Mouse (Mus musculus): Measurements from ENCODE around the gene Dusp9. TPM values are rescaled to one million over a fixed set of nuclear protein-coding genes. Genes with fewer than 3 reads are reported as not detected.
A peak's percentile ranks its signal among the peaks of the same experiment; 100 is the strongest.

Dusp9 gene
- polyA plus RNA-seq, 1 experiment from 2014 or later, result 30.7 TPM

GRCm38 (mm10) chrX:73658391-73658790, 19.2 kb downstream of the Dusp9 start:
- Histone ChIP-seq H3K4me1 (replicated peaks; ENCODE audit: control insufficient read depth, insufficient read depth, low read length) (no peaks in the 10 kb centered on the region), H3K36me3 (ENCODE audit: control insufficient read depth, insufficient read depth, low read length) (no peaks in the 10 kb centered on the region), H3K27ac (ENCODE audit: low read depth, low read length) (no peak overlapping the region), H3K4me2 (no peak overlapping the region), H3K9me3 (ENCODE audit: control insufficient read depth, low read length) (no peaks in the 10 kb centered on the region), H3K4me3 (ENCODE audit: low read depth, low read length) (no peak overlapping the region), H3K27me3 (replicated peaks; ENCODE audit: control insufficient read depth, insufficient read depth, low read length) (peaks cover 7% of the 10 kb centered on the region), H3K9ac (ENCODE audit: low read depth, low read length) (no peak overlapping the region)
- ATAC-seq (replicated peaks; ENCODE audit: low FRiP score) (no peak), DNase-seq (ENCODE audit: low spot score) (no peak)
- WGBS, result 29% methylated on average over 7 of the region's 7 CpGs

GRCm38 (mm10) chrX:73658936-73659574, 19.8 kb downstream of the Dusp9 start:
- Histone ChIP-seq H3K9me3 (ENCODE audit: control insufficient read depth, low read length) (no peaks in the 10 kb centered on the region), H3K27me3 (replicated peaks; ENCODE audit: control insufficient read depth, insufficient read depth, low read length) (peaks cover 7% of the 10 kb centered on the region), H3K9ac (ENCODE audit: low read depth, low read length) (no peak overlapping the region), H3K4me3 (ENCODE audit: low read depth, low read length) (no peak overlapping the region; the same call in 1 of the 2 replicates), H3K4me1 (replicated peaks; ENCODE audit: control insufficient read depth, insufficient read depth, low read length) (no peaks in the 10 kb centered on the region), H3K27ac (ENCODE audit: low read depth, low read length) (no peak overlapping the region), H3K36me3 (ENCODE audit: control insufficient read depth, insufficient read depth, low read length) (no peaks in the 10 kb centered on the region), H3K4me2 (peak overlapping the region; percentile 71; the same call in 1 of the 2 replicates)
- ATAC-seq (replicated peaks; ENCODE audit: low FRiP score), result no peak
- DNase-seq (ENCODE audit: low spot score), result no peak
- WGBS, result 59% methylated on average over 13 of the region's 13 CpGs

- Histone ChIP-seq H3K4me3 (ENCODE audit: low read depth, low read length) (peak within 1 kb of the TSS; percentile 45), H3K4me1 (replicated peaks; ENCODE audit: control insufficient read depth, insufficient read depth, low read length) (no peaks in the 10 kb centered on the region), H3K36me3 (ENCODE audit: control insufficient read depth, insufficient read depth, low read length) (no peaks in the 10 kb centered on the region), H3K9me3 (ENCODE audit: control insufficient read depth, low read length) (no peaks in the 10 kb centered on the region), H3K27ac (ENCODE audit: low read depth, low read length) (no peak within 1 kb of the TSS), H3K9ac (ENCODE audit: low read depth, low read length) (peak within 1 kb of the TSS; percentile 25; the same call in 1 of the 2 replicates), H3K4me2 (peak within 1 kb of the TSS; percentile 71), H3K27me3 (replicated peaks; ENCODE audit: control insufficient read depth, insufficient read depth, low read length) (peaks cover 7% of the 10 kb centered on the region)
- DNase-seq (ENCODE audit: low spot score) (no peak), ATAC-seq (replicated peaks; ENCODE audit: low FRiP score) (no peak)
- 21% methylated on average over 54 of the region's 57 CpGs for WGBS
Observed at GRCm38 (mm10) chrX:73659575-73660283, 20.5 kb downstream of the Dusp9 start, which contains the start of gene Pnck. TSS of gene Pnck (minus strand) at chrX:73660117.

GRCm38 (mm10) chrX:73660284-73660665, 21.1 kb downstream of the Dusp9 start:
- Histone ChIP-seq H3K27ac (ENCODE audit: low read depth, low read length) (no peak overlapping the region), H3K4me3 (ENCODE audit: low read depth, low read length) (peak overlapping the region; percentile 45), H3K36me3 (ENCODE audit: control insufficient read depth, insufficient read depth, low read length) (no peaks in the 10 kb centered on the region), H3K9me3 (ENCODE audit: control insufficient read depth, low read length) (no peaks in the 10 kb centered on the region), H3K9ac (ENCODE audit: low read depth, low read length) (peak overlapping the region; percentile 25; the same call in 1 of the 2 replicates), H3K27me3 (replicated peaks; ENCODE audit: control insufficient read depth, insufficient read depth, low read length) (peaks cover 7% of the 10 kb centered on the region), H3K4me1 (replicated peaks; ENCODE audit: control insufficient read depth, insufficient read depth, low read length) (no peaks in the 10 kb centered on the region), H3K4me2 (peak overlapping the region; percentile 71)
- WGBS, result 68% methylated on average over 2 of the region's 3 CpGs
- DNase-seq (ENCODE audit: low spot score) (no peak), ATAC-seq (replicated peaks; ENCODE audit: low FRiP score) (no peak)

- no peak overlapping the region for H3K9ac ChIP-seq (ENCODE audit: low read depth, low read length)
- no peaks in the 10 kb centered on the region for H3K4me1 ChIP-seq (replicated peaks; ENCODE audit: control insufficient read depth, insufficient read depth, low read length)
- H3K36me3 ChIP-seq (ENCODE audit: control insufficient read depth, insufficient read depth, low read length), result no peaks in the 10 kb centered on the region
- no peaks in the 10 kb centered on the region for H3K9me3 ChIP-seq (ENCODE audit: control insufficient read depth, low read length)
- no peak overlapping the region for H3K4me3 ChIP-seq (ENCODE audit: low read depth, low read length)
- ATAC-seq (replicated peaks; ENCODE audit: low FRiP score) (no peak), DNase-seq (ENCODE audit: low spot score) (no peak)
- no peak overlapping the region for H3K27ac ChIP-seq (ENCODE audit: low read depth, low read length)
- H3K27me3 ChIP-seq (replicated peaks; ENCODE audit: control insufficient read depth, insufficient read depth, low read length), result peaks cover 7% of the 10 kb centered on the region
- H3K4me2 ChIP-seq, result no peak overlapping the region
Observed at GRCm38 (mm10) chrX:73663143-73663542, 23.9 kb downstream of the Dusp9 start.

GRCm38 (mm10) chrX:73672031-73672431, 32.8 kb downstream of the Dusp9 start:
- DNase-seq (ENCODE audit: low spot score) (peak; percentile 53), ATAC-seq (replicated peaks; ENCODE audit: low FRiP score) (peak; percentile 60)
- Histone ChIP-seq H3K9me3 (ENCODE audit: control insufficient read depth, low read length) (no peaks in the 10 kb centered on the region), H3K27me3 (replicated peaks; ENCODE audit: control insufficient read depth, insufficient read depth, low read length) (peaks cover 26% of the 10 kb centered on the region), H3K4me2 (no peak overlapping the region), H3K27ac (ENCODE audit: low read depth, low read length) (no peak overlapping the region), H3K36me3 (ENCODE audit: control insufficient read depth, insufficient read depth, low read length) (no peaks in the 10 kb centered on the region), H3K4me1 (replicated peaks; ENCODE audit: control insufficient read depth, insufficient read depth, low read length) (no peaks in the 10 kb centered on the region), H3K9ac (ENCODE audit: low read depth, low read length) (no peak overlapping the region), H3K4me3 (ENCODE audit: low read depth, low read length) (no peak overlapping the region)
- 48% methylated on average over 4 of the region's 4 CpGs for WGBS

- Histone ChIP-seq H3K27me3 (replicated peaks; ENCODE audit: control insufficient read depth, insufficient read depth, low read length) (peaks cover 26% of the 10 kb centered on the region), H3K27ac (ENCODE audit: low read depth, low read length) (no peak within 1 kb of the TSS)
Observed at GRCm38 (mm10) chrX:73672879-73673618, 33.8 kb downstream of the Dusp9 start, which contains the start of gene Slc6a8. TSS of gene Slc6a8 (plus strand) at chrX:73673150.

GRCm38 (mm10) chrX:73673619-73673967, 34.4 kb downstream of the Dusp9 start:
- WGBS, result 21% methylated on average over 35 of the region's 42 CpGs
- no peaks in the 10 kb centered on the region for H3K9me3 ChIP-seq (ENCODE audit: control insufficient read depth, low read length)
- 0 out of 2 replicates have a peak, but pooled peaks have one; percentile 10 for ATAC-seq (replicated peaks; ENCODE audit: low FRiP score)
- no peaks in the 10 kb centered on the region for H3K4me1 ChIP-seq (replicated peaks; ENCODE audit: control insufficient read depth, insufficient read depth, low read length)
- H3K4me2 ChIP-seq, result peak overlapping the region; percentile 75
- H3K27me3 ChIP-seq (replicated peaks; ENCODE audit: control insufficient read depth, insufficient read depth, low read length), result peaks cover 26% of the 10 kb centered on the region
- H3K9ac ChIP-seq (ENCODE audit: low read depth, low read length), result peak overlapping the region; percentile 65
- no peak overlapping the region for H3K27ac ChIP-seq (ENCODE audit: low read depth, low read length)
- no peaks in the 10 kb centered on the region for H3K36me3 ChIP-seq (ENCODE audit: control insufficient read depth, insufficient read depth, low read length)
- peak overlapping the region; percentile 60 for H3K4me3 ChIP-seq (ENCODE audit: low read depth, low read length)
- DNase-seq (ENCODE audit: low spot score), result no peak

More at GRCm38 (mm10) chrX:73672879-73673618, 33.8 kb downstream of the Dusp9 start, which contains the start of gene Slc6a8:
- DNase-seq (ENCODE audit: low spot score) (peak; percentile 48), ATAC-seq (replicated peaks; ENCODE audit: low FRiP score) (peak; percentile 57)
- Histone ChIP-seq H3K9ac (ENCODE audit: low read depth, low read length) (peak within 1 kb of the TSS; percentile 65), H3K9me3 (ENCODE audit: control insufficient read depth, low read length) (no peaks in the 10 kb centered on the region), H3K4me1 (replicated peaks; ENCODE audit: control insufficient read depth, insufficient read depth, low read length) (no peaks in the 10 kb centered on the region), H3K36me3 (ENCODE audit: control insufficient read depth, insufficient read depth, low read length) (no peaks in the 10 kb centered on the region), H3K4me3 (ENCODE audit: low read depth, low read length) (peak within 1 kb of the TSS; percentile 60), H3K4me2 (peak within 1 kb of the TSS; percentile 75)
- 10% methylated on average over 57 of the region's 72 CpGs for WGBS

Data from liver, embryonic 11.5 days (tissue).